Mouse (Mus musculus): Measurements from ENCODE around the gene Psmb8. TPM values are rescaled to one million over a fixed set of nuclear protein-coding genes. Genes with fewer than 3 reads are reported as not detected.
A peak's percentile ranks its signal among the peaks of the same experiment; 100 is the strongest.

The Psmb8 gene
- polyA plus RNA-seq, 1 experiment from 2014 or later = 10.0 TPM

- no peak overlapping the region for H3K4me3 ChIP-seq (replicated peaks)
- no peak overlapping the region for H3K4me2 ChIP-seq (replicated peaks)
- H3K27me3 ChIP-seq = peaks cover 68% of the 10 kb centered on the region
- no peaks in the 10 kb centered on the region for H3K9me3 ChIP-seq (replicated peaks)
- ATAC-seq (ENCODE audit: insufficient number of reproducible peaks, low FRiP score, low TSS enrichment, low read depth) = no peak
- H3K36me3 ChIP-seq = no peaks in the 10 kb centered on the region
- peaks cover 10% of the 10 kb centered on the region for H3K4me1 ChIP-seq
- WGBS = 91% methylated on average over 4 of the region's 4 CpGs
- no peak overlapping the region for H3K27ac ChIP-seq (replicated peaks)
- no peak overlapping the region for H3K9ac ChIP-seq
These were observed 2.8 kb upstream of the Psmb8 start for GRCm38 (mm10) chr17:34194723-34195122.

DNA sequence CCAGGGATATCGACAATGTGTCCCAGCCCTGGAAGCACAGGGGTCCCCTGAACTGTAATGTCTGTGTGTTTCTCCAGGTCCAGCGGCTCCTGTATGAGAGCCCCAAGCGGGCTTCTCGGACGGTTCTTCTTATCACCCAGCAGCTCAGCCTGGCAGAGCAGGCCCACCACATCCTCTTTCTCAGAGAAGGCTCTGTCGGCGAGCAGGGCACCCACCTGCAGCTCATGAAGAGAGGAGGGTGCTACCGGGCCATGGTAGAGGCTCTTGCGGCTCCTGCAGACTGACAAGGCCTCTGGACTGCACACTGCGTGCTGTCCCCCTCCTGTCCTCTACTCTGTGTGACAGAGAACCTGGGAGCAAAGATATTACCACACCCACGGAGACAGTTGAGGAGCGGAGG is 1.0 kb upstream of the Psmb8 start:
- H3K4me2 ChIP-seq (replicated peaks) = no peak overlapping the region
- ATAC-seq (ENCODE audit: insufficient number of reproducible peaks, low FRiP score, low TSS enrichment, low read depth) = no peak
- peaks cover 10% of the 10 kb centered on the region for H3K4me1 ChIP-seq
- 37% methylated on average over 12 of the region's 12 CpGs for WGBS
- H3K9me3 ChIP-seq (replicated peaks) = no peaks in the 10 kb centered on the region
- H3K9ac ChIP-seq = no peak overlapping the region
- no peaks in the 10 kb centered on the region for H3K36me3 ChIP-seq
- H3K27ac ChIP-seq (replicated peaks) = no peak overlapping the region
- H3K4me3 ChIP-seq (replicated peaks) = no peak overlapping the region
- H3K27me3 ChIP-seq = peaks cover 75% of the 10 kb centered on the region

- Histone ChIP-seq H3K9ac (peak overlapping the region; percentile 9; the same call in 1 of the 2 replicates), H3K4me3 (replicated peaks) (peak overlapping the region; percentile 44), H3K4me1 (peaks cover 10% of the 10 kb centered on the region), H3K4me2 (replicated peaks) (peak overlapping the region; percentile 76), H3K9me3 (replicated peaks) (no peaks in the 10 kb centered on the region), H3K27me3 (peaks cover 68% of the 10 kb centered on the region), H3K27ac (replicated peaks) (no peak overlapping the region), H3K36me3 (no peaks in the 10 kb centered on the region)
- 2% methylated on average over 32 of the region's 32 CpGs for WGBS
- ATAC-seq (ENCODE audit: insufficient number of reproducible peaks, low FRiP score, low TSS enrichment, low read depth) = no peak
These were observed 491 bp downstream of the Psmb8 start for GRCm38 (mm10) chr17:34197904-34198520.

- H3K27me3 ChIP-seq = peaks cover 66% of the 10 kb centered on the region
- no peaks in the 10 kb centered on the region for H3K36me3 ChIP-seq
- peaks cover 10% of the 10 kb centered on the region for H3K4me1 ChIP-seq
- ATAC-seq (ENCODE audit: insufficient number of reproducible peaks, low FRiP score, low TSS enrichment, low read depth) = no peak
- H3K9me3 ChIP-seq (replicated peaks) = no peaks in the 10 kb centered on the region
- peak overlapping the region; percentile 76 for H3K4me2 ChIP-seq (replicated peaks)
- H3K9ac ChIP-seq = peak overlapping the region; percentile 9; the same call in 1 of the 2 replicates
- H3K27ac ChIP-seq (replicated peaks) = no peak overlapping the region
- 7% methylated on average over 11 of the region's 11 CpGs for WGBS
- peak overlapping the region; percentile 44 for H3K4me3 ChIP-seq (replicated peaks)
These were observed 996 bp downstream of the Psmb8 start for GRCm38 (mm10) chr17:34198521-34198912.

GRCm38 (mm10) chr17:34199050-34199619 is 1.6 kb downstream of the Psmb8 start:
- H3K4me3 ChIP-seq (replicated peaks) = no peak overlapping the region
- no peak overlapping the region for H3K4me2 ChIP-seq (replicated peaks)
- 55% methylated on average over 12 of the region's 12 CpGs for WGBS
- H3K27me3 ChIP-seq = peaks cover 64% of the 10 kb centered on the region
- no peaks in the 10 kb centered on the region for H3K9me3 ChIP-seq (replicated peaks)
- no peak overlapping the region for H3K27ac ChIP-seq (replicated peaks)
- ATAC-seq (ENCODE audit: insufficient number of reproducible peaks, low FRiP score, low TSS enrichment, low read depth) = no peak
- H3K36me3 ChIP-seq = no peaks in the 10 kb centered on the region
- no peak overlapping the region for H3K9ac ChIP-seq
- peaks cover 10% of the 10 kb centered on the region for H3K4me1 ChIP-seq

DNA sequence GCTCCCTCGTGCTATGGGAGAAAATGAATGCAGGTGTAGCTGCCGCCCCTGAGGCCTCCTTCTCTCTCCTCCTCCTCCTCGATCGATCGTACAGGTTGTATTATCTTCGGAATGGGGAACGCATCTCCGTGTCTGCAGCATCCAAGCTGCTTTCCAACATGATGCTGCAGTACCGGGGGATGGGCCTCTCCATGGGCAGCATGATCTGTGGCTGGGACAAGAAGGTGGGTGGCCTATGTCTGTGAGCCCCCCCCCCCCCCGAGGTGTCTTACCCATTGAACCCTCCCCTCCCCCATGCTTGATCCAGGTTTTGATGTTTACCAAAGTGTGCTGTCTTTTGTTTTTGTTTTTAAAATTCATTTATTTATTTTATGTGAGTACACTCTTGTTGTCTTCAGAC is 2.5 kb downstream of the Psmb8 start:
- Histone ChIP-seq H3K36me3 (no peaks in the 10 kb centered on the region), H3K9ac (no peak overlapping the region), H3K4me3 (replicated peaks) (no peak overlapping the region), H3K27me3 (peaks cover 62% of the 10 kb centered on the region), H3K27ac (replicated peaks) (no peak overlapping the region), H3K4me2 (replicated peaks) (no peak overlapping the region), H3K9me3 (replicated peaks) (no peaks in the 10 kb centered on the region), H3K4me1 (peaks cover 13% of the 10 kb centered on the region)
- ATAC-seq (ENCODE audit: insufficient number of reproducible peaks, low FRiP score, low TSS enrichment, low read depth) = no peak
- WGBS = 78% methylated on average over 10 of the region's 10 CpGs

- ATAC-seq (ENCODE audit: insufficient number of reproducible peaks, low FRiP score, low TSS enrichment, low read depth) = no peak
- H3K4me3 ChIP-seq (replicated peaks) = no peak overlapping the region
- no peak overlapping the region for H3K4me2 ChIP-seq (replicated peaks)
- 86% methylated on average over 16 of the region's 16 CpGs for WGBS
- H3K36me3 ChIP-seq = no peaks in the 10 kb centered on the region
- H3K9me3 ChIP-seq (replicated peaks) = no peaks in the 10 kb centered on the region
- H3K9ac ChIP-seq = no peak overlapping the region
- H3K4me1 ChIP-seq = peaks cover 18% of the 10 kb centered on the region
- no peak overlapping the region for H3K27ac ChIP-seq (replicated peaks)
- H3K27me3 ChIP-seq = peaks cover 64% of the 10 kb centered on the region
These were observed 3.4 kb downstream of the Psmb8 start for GRCm38 (mm10) chr17:34200772-34201505.

GRCm38 (mm10) chr17:34201506-34202055 is 4.1 kb downstream of the Psmb8 start:
- ATAC-seq (ENCODE audit: insufficient number of reproducible peaks, low FRiP score, low TSS enrichment, low read depth) = no peak
- peaks cover 64% of the 10 kb centered on the region for H3K27me3 ChIP-seq
- no peak overlapping the region for H3K4me3 ChIP-seq (replicated peaks)
- no peak overlapping the region for H3K9ac ChIP-seq
- WGBS = 66% methylated on average over 7 of the region's 7 CpGs
- peaks cover 18% of the 10 kb centered on the region for H3K4me1 ChIP-seq
- no peaks in the 10 kb centered on the region for H3K9me3 ChIP-seq (replicated peaks)
- H3K36me3 ChIP-seq = no peaks in the 10 kb centered on the region
- no peak overlapping the region for H3K27ac ChIP-seq (replicated peaks)
- no peak overlapping the region for H3K4me2 ChIP-seq (replicated peaks)

DNA sequence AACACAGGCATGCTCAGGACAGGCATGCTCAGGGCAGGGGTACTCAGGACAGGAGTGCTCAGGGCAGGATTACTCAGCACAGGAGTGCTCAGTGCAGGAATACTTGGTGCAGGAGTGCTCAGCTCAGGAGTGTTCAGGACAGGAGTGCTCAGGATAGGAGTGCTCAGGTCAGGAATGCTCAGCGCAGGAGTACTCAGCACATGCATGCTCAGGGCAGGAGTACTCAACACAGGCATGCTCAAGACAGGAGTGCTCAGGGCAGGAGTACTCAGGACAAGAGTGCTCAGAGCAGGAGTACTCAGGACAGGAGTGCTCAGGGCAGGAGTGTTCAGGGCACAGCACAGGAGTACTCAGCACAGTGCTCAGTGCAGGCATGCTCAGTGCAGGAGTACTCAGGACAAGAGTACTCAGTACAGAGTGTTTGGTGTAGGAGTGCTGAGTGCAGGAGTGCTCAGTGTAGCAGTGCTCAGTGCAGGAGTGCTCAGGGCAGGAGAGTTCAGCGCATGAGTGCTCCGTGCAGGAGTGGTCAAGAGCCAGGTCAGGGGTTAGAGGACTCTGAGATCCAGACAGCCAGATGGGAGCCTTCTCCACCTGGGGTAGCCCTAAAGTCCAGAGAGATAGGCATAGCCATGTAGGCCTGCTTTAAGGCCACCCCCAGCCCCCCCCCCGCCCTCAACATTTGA is 5.4 kb downstream of the Psmb8 start:
- 0 out of 2 replicates have a peak, but pooled peaks have one; percentile 31 for ATAC-seq (ENCODE audit: insufficient number of reproducible peaks, low FRiP score, low TSS enrichment, low read depth)
- peaks cover 57% of the 10 kb centered on the region for H3K27me3 ChIP-seq
- peaks cover 14% of the 10 kb centered on the region for H3K4me1 ChIP-seq
- WGBS = 80% methylated on average over 4 of the region's 4 CpGs
- H3K9me3 ChIP-seq (replicated peaks) = no peaks in the 10 kb centered on the region
- H3K36me3 ChIP-seq = no peaks in the 10 kb centered on the region
- H3K9ac ChIP-seq = no peak overlapping the region
- no peak overlapping the region for H3K4me2 ChIP-seq (replicated peaks)
- no peak overlapping the region for H3K4me3 ChIP-seq (replicated peaks)
- no peak overlapping the region for H3K27ac ChIP-seq (replicated peaks)

DNA sequence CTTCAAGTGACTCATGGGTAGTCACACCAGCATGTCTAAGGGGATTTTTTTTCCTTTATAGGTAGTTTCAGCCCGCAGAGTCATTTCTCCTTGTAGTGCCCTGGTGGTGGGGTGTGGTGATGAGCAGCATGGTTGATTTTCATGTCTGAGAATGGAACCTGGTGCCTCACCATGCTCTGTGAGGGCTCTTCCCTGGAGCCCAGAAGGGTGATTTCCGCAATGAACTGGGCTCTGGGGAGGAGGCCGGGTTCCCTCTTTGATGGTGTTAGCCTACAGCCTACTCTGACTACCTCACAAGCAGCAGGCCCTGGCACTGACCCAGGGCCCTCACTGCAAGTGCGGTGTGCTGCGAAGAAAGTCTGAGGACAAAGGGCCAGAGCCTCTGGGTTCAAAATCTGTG is 5.9 kb downstream of the Psmb8 start, which contains the start of gene Tap2:
TSS of gene Tap2 (plus strand) at position 84 of the 400 bp plus-strand sequence.
- H3K4me3 ChIP-seq (replicated peaks) = peak within 1 kb of the TSS; percentile 62
- peaks cover 52% of the 10 kb centered on the region for H3K27me3 ChIP-seq
- no peak for ATAC-seq (ENCODE audit: insufficient number of reproducible peaks, low FRiP score, low TSS enrichment, low read depth)
- no peaks in the 10 kb centered on the region for H3K36me3 ChIP-seq
- H3K4me1 ChIP-seq = peaks cover 8% of the 10 kb centered on the region
- no peaks in the 10 kb centered on the region for H3K9me3 ChIP-seq (replicated peaks)
- 66% methylated on average over 5 of the region's 5 CpGs for WGBS
- H3K9ac ChIP-seq = peak within 1 kb of the TSS; percentile 35; the same call in 1 of the 2 replicates
- peak within 1 kb of the TSS; percentile 79 for H3K4me2 ChIP-seq (replicated peaks)
- no peak within 1 kb of the TSS for H3K27ac ChIP-seq (replicated peaks)

All from embryonic facial prominence, embryonic 15.5 days (tissue).